Mouse (Mus musculus) MEL (cell line): ENCODE data around the gene BC005537. TPM values are rescaled to one million over a fixed set of nuclear protein-coding genes. Genes with fewer than 3 reads are reported as not detected.

Experiments
- DNase-seq: peaks from one replicate; pipeline ENCODE4 v3.0.0; 2011; ENCODE audit warnings: low read depth, low spot score
- H3K27ac ChIP-seq: 2 replicates; pipeline ENCODE4 v1.5.1; 2012; ENCODE audit warnings: low read depth, mild to moderate bottlenecking, control low read depth, low read length, moderate library complexity; ENCODE audit not compliant: control insufficient read depth
- H3K27me3 ChIP-seq, 2 experiments: fragments of 150-350 bp in 1 of 2; sonication (generic) in 1 of 2; 2 replicates each; pipeline ENCODE4 v1.6.1; 2012; ENCODE audit warnings: low read length in 2 of 2, mild to moderate bottlenecking in 2 of 2, improper control_type of control experiment in 1 of 2, moderate library complexity in 1 of 2; ENCODE audit not compliant: insufficient read depth in 2 of 2, control insufficient read depth in 1 of 2
- H3K36me3 ChIP-seq, 2 experiments: 2 replicates each; pipeline ENCODE4 v1.6.1; 2012 to 2014; ENCODE audit warnings: low read length in 2 of 2, improper control_type of control experiment in 1 of 2, inconsistent platforms in 1 of 2, mild to moderate bottlenecking in 1 of 2; ENCODE audit not compliant: insufficient read depth in 2 of 2, control insufficient read depth in 1 of 2
- H3K4me1 ChIP-seq, 2 experiments: fragments of 150-350 bp in 1 of 2; sonication (generic) in 1 of 2; 2 replicates each; pipeline ENCODE4 v1.6.1; 2012; ENCODE audit warnings: low read length in 2 of 2, improper control_type of control experiment in 1 of 2, mild to moderate bottlenecking in 1 of 2; ENCODE audit not compliant: insufficient read depth in 2 of 2, control insufficient read depth in 1 of 2
- H3K4me3 ChIP-seq, 2 experiments: fragments of 150-350 bp in 1 of 2; sonication (generic) in 1 of 2; 2 replicates each; pipeline ENCODE4 v1.5.1; 2012; ENCODE audit warnings: low read depth in 2 of 2, low read length in 2 of 2, mild to moderate bottlenecking in 2 of 2, moderate library complexity in 2 of 2, control low read depth in 1 of 2, improper control_type of control experiment in 1 of 2; ENCODE audit not compliant: control insufficient read depth in 1 of 2, insufficient read depth in 1 of 2
- H3K79me2 ChIP-seq: 2 replicates; pipeline ENCODE4 v1.6.1; 2012; ENCODE audit warnings: mild to moderate bottlenecking, low read length, moderate library complexity; ENCODE audit not compliant: control insufficient read depth, poor library complexity, insufficient read depth
- H3K9ac ChIP-seq: 2 replicates; pipeline ENCODE4 v1.6.1; 2012; ENCODE audit warnings: low read depth, mild to moderate bottlenecking, control low read depth, low read length, moderate library complexity; ENCODE audit not compliant: control insufficient read depth, poor library complexity, severe bottlenecking
- H3K9me3 ChIP-seq: fragments of 150-350 bp; sonication (generic); replicated peaks from 2 replicates; pipeline ENCODE4 v1.6.1; 2012; ENCODE audit warnings: mild to moderate bottlenecking, low read length, improper control_type of control experiment, moderate library complexity; ENCODE audit not compliant: insufficient read depth
- CHD2 ChIP-seq: IDR thresholded peaks from 2 replicates; pipeline ENCODE4 v1.6.1; 2011; ENCODE audit warnings: low read length, improper control_type of control experiment
- CTCF ChIP-seq, 3 experiments: IDR thresholded peaks in 2 of 3; conservative IDR thresholded peaks in 1 of 3; 2 replicates each; pipeline ENCODE4 v1.5.1; 2011 to 2012; ENCODE audit warnings: low read length in 3 of 3, low read depth in 2 of 3, mild to moderate bottlenecking in 2 of 3, improper control_type of control experiment in 1 of 3, inconsistent platforms in 1 of 3, mixed read lengths in 1 of 3, moderate library complexity in 1 of 3; ENCODE audit not compliant: control insufficient read depth in 1 of 3, insufficient read depth in 1 of 3, poor library complexity in 1 of 3, severe bottlenecking in 1 of 3
- ELF1 ChIP-seq: IDR thresholded peaks from 2 replicates; pipeline ENCODE4 v1.6.1; 2014; ENCODE audit warnings: low read depth, mild to moderate bottlenecking, inconsistent platforms, low read length, improper control_type of control experiment, moderate library complexity
- EP300 ChIP-seq, 2 experiments: IDR thresholded peaks; 2 replicates each; pipeline ENCODE4 v1.6.1; 2011; ENCODE audit warnings: improper control_type of control experiment in 2 of 2, low read length in 2 of 2, low read depth in 1 of 2, mild to moderate bottlenecking in 1 of 2
- ETS1 ChIP-seq: IDR thresholded peaks from 2 replicates; pipeline ENCODE4 v1.6.1; 2012; ENCODE audit warnings: low read depth, mild to moderate bottlenecking, inconsistent platforms, low read length, improper control_type of control experiment, moderate library complexity
- HCFC1 ChIP-seq: IDR thresholded peaks from 2 replicates; pipeline ENCODE4 v1.6.1; 2012; ENCODE audit warnings: low read depth, mild to moderate bottlenecking, inconsistent platforms, low read length, improper control_type of control experiment, moderate library complexity
- MAFK ChIP-seq: IDR thresholded peaks from 2 replicates; pipeline ENCODE4 v1.6.1; 2011; ENCODE audit warnings: low read depth, mild to moderate bottlenecking, low read length, improper control_type of control experiment, borderline replicate concordance
- MAX ChIP-seq: IDR thresholded peaks from 2 replicates; pipeline ENCODE4 v1.6.1; 2011; ENCODE audit warnings: low read length, improper control_type of control experiment
- MAZ ChIP-seq: IDR thresholded peaks from 2 replicates; pipeline ENCODE4 v1.6.1; 2012; ENCODE audit warnings: low read depth, mild to moderate bottlenecking, inconsistent platforms, low read length, improper control_type of control experiment
- MXI1 ChIP-seq: IDR thresholded peaks from 2 replicates; pipeline ENCODE4 v1.6.1; 2011; ENCODE audit warnings: mild to moderate bottlenecking, low read depth, low read length, improper control_type of control experiment
- MYB ChIP-seq: IDR thresholded peaks from 2 replicates; pipeline ENCODE4 v1.6.1; 2011; ENCODE audit warnings: mild to moderate bottlenecking, low read depth, low read length, improper control_type of control experiment
- MYC ChIP-seq: IDR thresholded peaks from 2 replicates; pipeline ENCODE4 v1.6.1; 2011; ENCODE audit warnings: low read depth, mild to moderate bottlenecking, low read length, improper control_type of control experiment, moderate library complexity
- NELFE ChIP-seq: IDR thresholded peaks from 2 replicates; pipeline ENCODE4 v1.6.1; 2011; ENCODE audit warnings: low read depth, low read length, improper control_type of control experiment
- NRF1 ChIP-seq: IDR thresholded peaks from 2 replicates; pipeline ENCODE4 v1.6.1; 2014; ENCODE audit warnings: low read depth, mild to moderate bottlenecking, inconsistent platforms, low read length, improper control_type of control experiment, moderate library complexity; ENCODE audit not compliant: poor library complexity, insufficient read depth, severe bottlenecking
- POLR2A ChIP-seq, 2 experiments: IDR thresholded peaks; 2 replicates each; pipeline ENCODE4 v1.6.1; 2011 to 2012; ENCODE audit warnings: low read length in 2 of 2, mild to moderate bottlenecking in 2 of 2, control low read depth in 1 of 2, improper control_type of control experiment in 1 of 2, low read depth in 1 of 2, moderate library complexity in 1 of 2; ENCODE audit not compliant: control insufficient read depth in 1 of 2, insufficient read depth in 1 of 2, poor library complexity in 1 of 2
- POLR2AphosphoS2 ChIP-seq: IDR thresholded peaks from 2 replicates; pipeline ENCODE4 v1.6.1; 2011; ENCODE audit warnings: low read length, improper control_type of control experiment
- SIN3A ChIP-seq: IDR thresholded peaks from 2 replicates; pipeline ENCODE4 v1.6.1; 2012; ENCODE audit warnings: low read length, improper control_type of control experiment, inconsistent platforms
- TBP ChIP-seq: IDR thresholded peaks from 2 replicates; pipeline ENCODE4 v1.8.0; 2011; ENCODE audit warnings: low read depth, low read length, improper control_type of control experiment
- TCF12 ChIP-seq: IDR thresholded peaks from 2 replicates; pipeline ENCODE4 v1.6.1; 2014; ENCODE audit warnings: low read depth, mild to moderate bottlenecking, inconsistent platforms, low read length, improper control_type of control experiment, moderate library complexity
- UBTF ChIP-seq: IDR thresholded peaks from 2 replicates; pipeline ENCODE4 v1.6.1; 2012; ENCODE audit warnings: low read depth, mild to moderate bottlenecking, inconsistent platforms, low read length, improper control_type of control experiment, moderate library complexity, borderline replicate concordance; ENCODE audit not compliant: insufficient read depth
- USF1 ChIP-seq: IDR thresholded peaks from 2 replicates; pipeline ENCODE4 v1.6.1; 2014; ENCODE audit warnings: low read depth, mild to moderate bottlenecking, inconsistent platforms, low read length, improper control_type of control experiment, moderate library complexity
- USF2 ChIP-seq, 2 experiments: IDR thresholded peaks; 2 replicates each; pipeline ENCODE4 v1.6.1; 2011 to 2012; ENCODE audit warnings: improper control_type of control experiment in 2 of 2, low read length in 2 of 2, borderline replicate concordance in 1 of 2, inconsistent platforms in 1 of 2, low read depth in 1 of 2, mild to moderate bottlenecking in 1 of 2; ENCODE audit not compliant: insufficient read depth in 1 of 2
- ZC3H11A ChIP-seq: IDR thresholded peaks from 2 replicates; pipeline ENCODE4 v1.6.1; 2012; ENCODE audit warnings: low read depth, mild to moderate bottlenecking, inconsistent platforms, low read length, improper control_type of control experiment
- ZKSCAN1 ChIP-seq: IDR thresholded peaks from 2 replicates; pipeline ENCODE4 v1.6.1; 2012; ENCODE audit warnings: low read depth, mild to moderate bottlenecking, inconsistent platforms, low read length, improper control_type of control experiment, moderate library complexity
- ZMIZ1 ChIP-seq: IDR thresholded peaks from 2 replicates; pipeline ENCODE4 v1.6.1; 2012; ENCODE audit warnings: low read depth, mild to moderate bottlenecking, inconsistent platforms, low read length, improper control_type of control experiment, moderate library complexity
- ZNF384 ChIP-seq: IDR thresholded peaks from 2 replicates; pipeline ENCODE4 v1.6.1; 2012; ENCODE audit warnings: low read depth, mild to moderate bottlenecking, inconsistent platforms, low read length, improper control_type of control experiment
- polyA plus RNA-seq, 2 experiments: library from polyadenylated mRNA; stranded (reverse) in 1 of 2; unstranded in 1 of 2; fragments of >175 nt in 1 of 2; fragments of >200 nt in 1 of 2; gene quantifications; 2 replicates each; pipeline versions ENCODE4 v1.2.1 to v1.2.4; 2012; ENCODE audit warnings: low replicate concordance in 2 of 2, low read depth in 1 of 2; ENCODE audit not compliant: insufficient read length in 2 of 2, insufficient read depth in 1 of 2, missing spikeins in 1 of 2
- total RNA-seq: library from RNA; depleted of rRNA; stranded (reverse); fragments of 300-350 nt; gene quantifications from 2 replicates; pipeline ENCODE4 v1.2.3, GENCODE M21; 2012

The BC005537 gene
- total and polyA plus RNA-seq, 3 experiments: 32.7 to 62.6 (median 48.8) TPM

DNA sequence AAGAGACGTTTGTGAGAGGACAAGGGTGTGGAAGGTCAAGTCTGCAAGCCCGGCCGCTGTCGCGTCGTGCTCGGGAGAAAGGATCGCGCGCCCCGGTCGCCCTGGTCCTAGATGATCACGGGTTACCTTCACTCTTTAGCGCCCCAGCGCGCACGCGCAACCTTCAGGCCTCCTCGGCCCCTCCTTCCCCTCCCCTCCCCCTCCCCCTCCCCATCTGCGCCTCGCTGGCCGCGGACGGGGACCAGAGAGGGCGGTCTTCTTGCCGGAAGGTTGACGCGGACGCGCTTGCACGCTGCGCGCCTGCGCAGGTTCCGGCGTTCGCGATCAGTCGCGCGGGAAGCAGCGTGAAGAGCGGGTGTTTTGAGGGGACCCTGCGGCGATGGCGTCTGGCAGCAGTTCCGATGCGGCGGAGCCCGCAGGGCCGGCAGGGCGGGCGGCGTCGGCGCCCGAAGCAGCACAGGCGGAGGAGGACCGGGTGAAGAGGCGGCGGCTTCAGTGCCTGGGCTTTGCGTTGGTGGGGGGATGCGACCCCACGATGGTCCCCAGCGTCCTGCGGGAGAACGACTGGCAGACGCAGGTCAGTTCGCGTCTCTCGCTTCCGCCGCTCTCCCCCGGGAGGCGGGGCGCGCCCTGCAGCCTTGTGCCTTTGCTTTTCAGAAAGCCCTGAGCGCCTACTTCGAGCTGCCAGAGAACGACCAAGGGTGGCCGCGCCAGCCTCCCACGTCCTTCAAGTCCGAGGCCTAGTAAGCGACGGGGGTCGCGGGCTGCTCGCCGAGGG lies 30.1 kb downstream of the BC005537 start, which contains the start of the genes Acot13 and Tdp2:
Gene Acot13 (minus strand): TSS at position 188 of the 778 bp plus-strand sequence.
Gene Tdp2 (plus strand): TSS at position 327 of the 778 bp plus-strand sequence.
- H3K27me3 ChIP-seq: no peaks in the 10 kb centered on the region
- H3K36me3 ChIP-seq: peaks cover 8 to 24% of the 10 kb centered on the region in 2 experiments
- H3K4me3 ChIP-seq: peak within 1 kb of the TSS; percentile 95 to 97
- peak; percentile 15; the same call in 1 of the 2 replicates for TF ChIP-seq MAX
- peak; percentile 95 to 98 for TF ChIP-seq POLR2A (IDR thresholded peaks at IDR 0.05; ENCODE audit: control insufficient read depth in 1 of 2, insufficient read depth in 1 of 2, low read depth in 1 of 2, low read length in 2 of 2, poor library complexity in 1 of 2)
- peak; percentile 87 for TF ChIP-seq ZMIZ1
- no peak for TF ChIP-seq MAFK
- peak; percentile 64; the same call in 1 of the 2 replicates for TF ChIP-seq MAZ
- TF ChIP-seq ELF1: peak; percentile 60; the same call in 1 of the 2 replicates
- peak; percentile 62 for TF ChIP-seq TCF12
- peak; percentile 45 for TF ChIP-seq USF1
- TF ChIP-seq MYB: no peak
- peak; percentile 53; the same call in 1 of the 2 replicates for TF ChIP-seq TBP
- 0 out of 6 replicates have a peak, but pooled peaks of 1 of the 3 experiments have one; percentile 0 for TF ChIP-seq CTCF (IDR thresholded peaks at IDR 0.05 in 2 of 3, conservative IDR thresholded peaks at IDR 0.05 in 1 of 3; ENCODE audit: control insufficient read depth in 1 of 3, insufficient read depth in 1 of 3, low read depth in 2 of 3, low read length in 3 of 3, poor library complexity in 1 of 3, severe bottlenecking in 1 of 3)
- TF ChIP-seq ETS1: no peak
- no peak; the same call in 1 of the 2 replicates for TF ChIP-seq MYC
- peak; percentile 93 for TF ChIP-seq POLR2AphosphoS2
- peak; percentile 81; the same call in 1 of the 2 replicates for TF ChIP-seq UBTF
- TF ChIP-seq MXI1: no peak
- TF ChIP-seq ZC3H11A: no peak
- TF ChIP-seq HCFC1: peak; percentile 85
- no peak for TF ChIP-seq ZKSCAN1
- peak; percentile 93 for TF ChIP-seq NRF1
- peak; percentile 97 for TF ChIP-seq NELFE
- no peak for TF ChIP-seq ZNF384
- TF ChIP-seq CHD2: peak; percentile 65
- no peak for TF ChIP-seq EP300 (IDR thresholded peaks at IDR 0.05; ENCODE audit: low read depth in 1 of 2, low read length in 2 of 2)
- TF ChIP-seq SIN3A: peak; percentile 77; the same call in 1 of the 2 replicates
- TF ChIP-seq USF2 (IDR thresholded peaks at IDR 0.05; ENCODE audit: borderline replicate concordance in 1 of 2, insufficient read depth in 1 of 2, low read depth in 1 of 2, low read length in 2 of 2): no peak
- peak within 1 kb of the TSS; percentile 83 for H3K27ac ChIP-seq
- peak within 1 kb of the TSS; percentile 99 for H3K9ac ChIP-seq
- H3K4me1 ChIP-seq: no peaks in the 10 kb centered on the region; a peak in 3 of 4 replicates
- H3K79me2 ChIP-seq: peaks cover 50% of the 10 kb centered on the region
- no peaks in the 10 kb centered on the region for H3K9me3 ChIP-seq
- DNase-seq: peak; percentile 97
